Mouse (Mus musculus) liver, embryonic 14.5 days (tissue): Measurements from ENCODE around the gene Rhbdl1.

Experiments
- CTCF ChIP-seq: IDR thresholded peaks from 2 replicates; pipeline ENCODE4 v1.5.1; 2016; ENCODE audit warnings: antibody characterized with exemption, low read depth, control low read depth
- EP300 ChIP-seq: IDR thresholded peaks from 2 replicates; pipeline ENCODE4 v1.6.1; 2016; ENCODE audit warnings: antibody characterized with exemption, low read depth

DNA sequence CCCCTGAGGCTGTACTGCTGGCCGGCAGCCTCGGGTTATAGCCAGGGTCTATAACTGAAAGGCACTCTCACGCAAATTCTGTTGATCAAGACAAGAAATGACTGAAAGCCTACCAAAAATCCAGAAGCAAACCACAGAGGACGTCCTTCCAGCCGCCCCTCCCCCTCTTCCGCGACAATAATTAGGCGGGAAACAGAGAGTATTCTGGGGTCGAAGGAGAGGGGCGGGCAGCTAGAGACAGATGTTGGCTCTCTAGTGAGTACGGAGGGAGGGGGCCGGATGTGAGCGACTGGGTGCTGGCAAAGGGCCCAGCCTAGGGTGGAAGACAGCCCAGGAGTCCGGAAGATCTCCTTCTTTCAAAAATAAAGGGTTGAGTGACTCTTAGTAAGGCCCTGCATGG, 44.5 kb downstream of the Rhbdl1 start, which contains the start of gene Fam173a:
- TF ChIP-seq CTCF: no peak
- TF ChIP-seq EP300: no peak
